Mouse (Mus musculus) CH12.LX (cell line): ENCODE results near the gene Avl9.

Experiments
- CTCF ChIP-seq, 2 experiments: IDR thresholded peaks in 1 of 2; conservative IDR thresholded peaks in 1 of 2; 2 replicates each; pipeline ENCODE4 v1.5.1; 2011 to 2012; ENCODE audit warnings: low read depth in 2 of 2, low read length in 2 of 2, improper control_type of control experiment in 1 of 2, inconsistent platforms in 1 of 2, mild to moderate bottlenecking in 1 of 2, moderate library complexity in 1 of 2
- EP300 ChIP-seq: IDR thresholded peaks from 2 replicates; pipeline ENCODE4 v1.6.1; 2011; ENCODE audit warnings: low read length, improper control_type of control experiment
- ETS1 ChIP-seq: conservative IDR thresholded peaks from 2 replicates; pipeline ENCODE4 v1.6.1; 2012; ENCODE audit warnings: low read depth, mild to moderate bottlenecking, inconsistent platforms, low read length, improper control_type of control experiment, moderate library complexity
- JUND ChIP-seq: conservative IDR thresholded peaks from 2 replicates; pipeline ENCODE4 v1.6.1; 2011; ENCODE audit warnings: low read depth, low read length, improper control_type of control experiment
- KAT2A ChIP-seq: IDR thresholded peaks from 2 replicates; pipeline ENCODE4 v1.6.1; 2012; ENCODE audit warnings: low read length, improper control_type of control experiment, inconsistent platforms; ENCODE audit not compliant: insufficient replicate concordance

GRCm38 (mm10) chr6:56806195-56806594 is 91.5 kb downstream of the Avl9 start:
- TF ChIP-seq EP300 (no peak), ETS1 (no peak), CTCF (conservative IDR thresholded peaks at IDR 0.05 in 1 of 2, IDR thresholded peaks at IDR 0.05 in 1 of 2; ENCODE audit: low read depth in 2 of 2, low read length in 2 of 2) (no peak), KAT2A (no peak), JUND (no peak)
